Mouse (Mus musculus) stomach, postnatal 0 days (tissue): ENCODE results near the gene Clcnka. TPM values are rescaled to one million over a fixed set of nuclear protein-coding genes. Genes with fewer than 3 reads are reported as not detected.

Experiments used
- ATAC-seq: fragments of 200-750 bp; cut with Nextera tagmentation; 2 replicates; pipeline ENCODE4 v1.8.0; 2017; ENCODE audit not compliant: low FRiP score, low TSS enrichment
- DNase-seq: peaks from one replicate; pipeline ENCODE4 v3.0.0-alpha.2; 2016; ENCODE audit warnings: low spot score
- H3K27ac ChIP-seq: fragments of 300-500 bp; sonication (generic); replicated peaks from 2 replicates; pipeline ENCODE4 v1.5.1; 2014; ENCODE audit warnings: mild to moderate bottlenecking, control low read depth
- H3K27me3 ChIP-seq: fragments of 300-500 bp; sonication (generic); 2 replicates; pipeline ENCODE4 v1.6.1; 2014; ENCODE audit warnings: low read length; ENCODE audit not compliant: control insufficient read depth, insufficient read depth
- H3K36me3 ChIP-seq: fragments of 300-500 bp; sonication (generic); 2 replicates; pipeline ENCODE4 v1.6.1; 2014; ENCODE audit warnings: low read length, mixed read lengths; ENCODE audit not compliant: control insufficient read depth, insufficient read depth
- H3K4me1 ChIP-seq: fragments of 300-500 bp; sonication (generic); replicated peaks from 2 replicates; pipeline ENCODE4 v1.6.1; 2014; ENCODE audit warnings: antibody characterized with exemption; ENCODE audit not compliant: control insufficient read depth, insufficient read depth
- H3K4me2 ChIP-seq: fragments of 300-500 bp; sonication (generic); replicated peaks from 2 replicates; pipeline ENCODE4 v1.6.1; 2014; ENCODE audit warnings: low read depth, mild to moderate bottlenecking, control low read depth, moderate library complexity
- H3K4me3 ChIP-seq: fragments of 300-500 bp; sonication (generic); 2 replicates; pipeline ENCODE4 v1.5.1; 2014; ENCODE audit warnings: low read depth, low read length, control low read depth
- H3K9ac ChIP-seq: fragments of 300-500 bp; sonication (generic); 2 replicates; pipeline ENCODE4 v1.6.1; 2014; ENCODE audit warnings: mild to moderate bottlenecking, low read length, control low read depth, mixed read lengths
- H3K9me3 ChIP-seq: fragments of 300-500 bp; sonication (generic); 2 replicates; pipeline ENCODE4 v1.6.1; 2016; ENCODE audit warnings: low read length; ENCODE audit not compliant: control insufficient read depth
- CTCF ChIP-seq: IDR thresholded peaks from 2 replicates; pipeline ENCODE4 v1.5.1; 2016; ENCODE audit warnings: antibody characterized with exemption, low read depth, mild to moderate bottlenecking, moderate library complexity
- EP300 ChIP-seq: optimal IDR thresholded peaks from 2 replicates; pipeline ENCODE3; 2016; ENCODE audit warnings: antibody characterized with exemption
- WGBS: fragments of 180-500 bp; shearing (Covaris S2); extraction: QIAGEN DNeasy Blood & Tissue Kit; methylation state at CpG from one replicate; pipeline ENCODE4 v1.1.7; 2014; 5-methylcytosine and 5-hydroxymethylcytosine counted together
- polyA plus RNA-seq: library from polyadenylated mRNA; unstranded; fragments of >200 nt; fragmentation: Nextera tagmentation; extraction: Ambion mirVana; gene quantifications from 2 replicates; pipeline ENCODE4 v1.2.1, GENCODE M21; 2015

Clcnka gene
- polyA plus RNA-seq, 1 experiment from 2014 or later = not detected

- Histone ChIP-seq H3K27me3 (no peaks in the 10 kb centered on the region), H3K27ac (no peak overlapping the region), H3K4me3 (no peak overlapping the region), H3K4me2 (no peak overlapping the region), H3K9me3 (no peaks in the 10 kb centered on the region), H3K36me3 (no peaks in the 10 kb centered on the region), H3K4me1 (peaks cover 2% of the 10 kb centered on the region; the same call in 1 of the 2 replicates), H3K9ac (no peak overlapping the region)
- 48% methylated on average over 9 of the region's 9 CpGs for WGBS
- TF ChIP-seq EP300 (no peak), CTCF (peak; percentile 82)
- ATAC-seq = no peak
- peak; percentile 61 for DNase-seq
Measured at GRCm38 (mm10) chr4:141429847-141430246, 31.3 kb upstream of the Clcnka start.

GRCm38 (mm10) chr4:141429381-141429780, 30.9 kb upstream of the Clcnka start:
- H3K9me3 ChIP-seq = no peaks in the 10 kb centered on the region
- peaks cover 2% of the 10 kb centered on the region; the same call in 1 of the 2 replicates for H3K4me1 ChIP-seq
- WGBS = 84% methylated on average over 6 of the region's 6 CpGs
- no peak overlapping the region for H3K4me2 ChIP-seq
- no peak overlapping the region for H3K4me3 ChIP-seq
- ATAC-seq (no peak), DNase-seq (no peak)
- H3K27me3 ChIP-seq = no peaks in the 10 kb centered on the region
- no peaks in the 10 kb centered on the region for H3K36me3 ChIP-seq
- no peak overlapping the region for H3K9ac ChIP-seq
- TF ChIP-seq EP300 = no peak
- TF ChIP-seq CTCF = no peak
- no peak overlapping the region for H3K27ac ChIP-seq

- Histone ChIP-seq H3K27me3 (no peaks in the 10 kb centered on the region), H3K4me2 (no peak overlapping the region), H3K27ac (no peak overlapping the region), H3K9ac (no peak overlapping the region), H3K4me3 (no peak overlapping the region), H3K4me1 (peaks cover 2% of the 10 kb centered on the region; the same call in 1 of the 2 replicates), H3K9me3 (no peaks in the 10 kb centered on the region), H3K36me3 (no peaks in the 10 kb centered on the region)
- no peak for TF ChIP-seq EP300
- no peak for TF ChIP-seq CTCF
- ATAC-seq = no peak
- 86% methylated on average over 13 of the region's 13 CpGs for WGBS
- no peak for DNase-seq
Measured at GRCm38 (mm10) chr4:141427921-141428320, 29.4 kb upstream of the Clcnka start.

- no peak for DNase-seq
- Histone ChIP-seq H3K4me1 (peaks cover 2% of the 10 kb centered on the region; the same call in 1 of the 2 replicates), H3K4me3 (no peak overlapping the region), H3K4me2 (no peak overlapping the region), H3K9me3 (no peaks in the 10 kb centered on the region), H3K36me3 (no peaks in the 10 kb centered on the region), H3K27ac (peak overlapping the region; percentile 89), H3K27me3 (no peaks in the 10 kb centered on the region), H3K9ac (no peak overlapping the region)
- WGBS = 47% methylated on average over 10 of the region's 10 CpGs
- TF ChIP-seq CTCF = no peak
- no peak for TF ChIP-seq EP300
- ATAC-seq = no peak; the same call in 1 of the 2 replicates
Measured at GRCm38 (mm10) chr4:141426796-141427745, 28.5 kb upstream of the Clcnka start.

GRCm38 (mm10) chr4:141425484-141426479, 27.3 kb upstream of the Clcnka start:
- no peaks in the 10 kb centered on the region for H3K9me3 ChIP-seq
- peak overlapping the region; percentile 58 for H3K9ac ChIP-seq
- 2% methylated on average over 35 of the region's 36 CpGs for WGBS
- H3K4me2 ChIP-seq = peak overlapping the region; percentile 81
- peak; percentile 70 for DNase-seq
- peaks cover 5% of the 10 kb centered on the region; the same call in 1 of the 2 replicates for H3K4me1 ChIP-seq
- no peak for TF ChIP-seq CTCF
- H3K27ac ChIP-seq = peak overlapping the region; percentile 89
- peak overlapping the region; percentile 43 for H3K4me3 ChIP-seq
- no peaks in the 10 kb centered on the region for H3K36me3 ChIP-seq
- ATAC-seq = peak; percentile 68
- H3K27me3 ChIP-seq = no peaks in the 10 kb centered on the region
